Mouse (Mus musculus) adrenal gland, postnatal 25 days (tissue): ENCODE measurements at regions not wholly inside any gene's neighbourhood (a gene's known extent, or its start where the extent isn't known, plus 50 kb on each side); places are given as distances from the start of the nearest gene placed in this dataset.

Source experiments
- DNase-seq: peaks from one replicate; pipeline ENCODE4 v3.0.0; 2021; ENCODE audit warnings: mixed read lengths

GRCm38 (mm10) chr7:50993707-50994106 lies 394.7 kb downstream of the 4933405O20Rik start:
- DNase-seq: no peak

DNA sequence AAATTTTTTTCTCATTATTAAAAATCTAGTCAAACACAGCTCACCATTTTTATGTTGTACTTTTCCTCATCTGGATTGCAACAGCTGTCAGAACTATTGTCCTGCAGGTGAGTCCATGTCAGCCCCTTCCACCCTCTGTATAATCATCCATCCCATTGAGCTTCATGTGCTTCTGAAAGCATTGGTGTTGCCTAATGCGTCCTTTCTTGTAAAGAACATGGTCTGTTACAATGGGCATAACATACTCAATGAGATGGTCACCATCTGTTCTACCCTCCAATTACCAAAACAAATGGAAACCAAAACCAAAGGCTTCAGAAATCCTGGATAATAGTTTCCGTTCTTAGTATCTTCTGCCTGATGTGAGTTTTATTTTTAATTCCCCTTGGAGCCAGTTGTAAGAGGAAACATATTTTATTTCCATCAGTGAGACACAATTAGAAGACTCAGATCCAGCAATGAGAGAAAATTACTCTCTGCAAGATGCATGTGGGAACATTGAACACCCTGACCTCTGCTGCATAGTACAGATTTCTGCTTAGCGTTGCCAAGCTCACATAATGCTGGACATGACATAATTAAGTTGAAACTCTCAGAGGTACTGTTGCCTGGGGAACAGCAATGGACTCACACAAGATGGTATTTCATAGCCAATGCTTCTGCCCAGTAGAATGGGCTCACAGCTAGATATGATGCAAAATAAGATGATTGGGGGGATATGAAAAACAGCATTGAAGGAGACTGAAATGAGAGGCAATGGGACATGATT lies 443.1 kb downstream of the 4933405O20Rik start:
- no peak for DNase-seq

DNA sequence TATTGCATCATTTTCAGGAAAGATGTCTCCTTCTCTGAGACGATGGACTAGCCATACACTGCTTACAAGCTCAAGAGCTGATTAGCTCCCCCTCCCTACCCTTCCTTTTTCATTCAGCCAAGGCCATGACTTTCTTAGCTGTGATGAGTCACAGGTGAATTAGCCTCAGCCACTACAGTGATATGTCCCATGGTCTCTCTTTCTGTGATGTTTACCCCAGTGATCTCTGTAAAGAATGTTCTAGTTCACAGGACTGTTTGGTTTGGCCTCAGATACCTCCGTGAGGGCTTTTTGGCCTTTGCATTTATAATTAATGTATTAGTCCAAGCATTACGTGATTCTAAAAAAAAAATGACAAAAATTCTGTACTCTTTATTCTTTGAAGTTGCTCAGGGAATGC lies 452.5 kb downstream of the 4933405O20Rik start:
- DNase-seq: no peak

DNA sequence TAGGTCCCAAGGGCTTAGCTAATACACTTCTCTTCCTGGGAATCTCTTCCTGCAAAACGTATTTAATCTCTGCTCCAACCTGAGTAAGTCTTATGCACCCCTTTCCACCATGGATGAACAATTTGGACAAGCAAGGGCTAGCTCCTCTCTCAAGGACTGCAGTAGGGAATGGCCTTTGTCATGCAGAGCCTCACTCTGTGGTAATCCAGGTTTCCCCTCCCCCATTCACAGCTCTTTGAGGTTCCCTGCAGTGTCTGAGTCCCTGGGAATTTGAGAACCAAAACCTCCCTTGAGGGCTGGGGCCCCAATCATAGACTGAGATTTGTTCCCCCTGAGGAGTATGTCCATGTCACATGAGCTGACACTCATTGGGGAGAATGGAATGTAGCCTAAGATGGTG lies 442.5 kb upstream of the Ano5 start:
- DNase-seq: no peak

DNA sequence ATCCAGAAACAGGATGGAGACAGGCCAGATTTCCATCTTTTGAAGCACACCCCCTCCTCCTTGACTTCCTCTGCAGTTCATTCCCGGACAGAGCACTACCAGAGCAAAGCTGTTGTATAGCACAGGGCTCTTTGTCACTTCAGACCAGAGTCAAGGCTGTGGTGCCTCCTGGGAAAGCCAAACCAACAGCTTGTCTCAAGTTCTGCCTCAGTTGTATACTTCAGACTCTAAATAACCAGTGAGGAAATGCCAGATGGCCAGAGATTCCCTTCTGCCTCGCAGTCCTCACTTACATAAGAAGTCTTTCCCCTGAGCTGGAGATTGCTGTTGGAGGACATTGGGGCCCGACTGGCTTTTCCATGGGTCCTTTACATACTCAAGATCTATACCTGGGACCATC lies 417.1 kb upstream of the Ano5 start:
- no peak for DNase-seq

DNA sequence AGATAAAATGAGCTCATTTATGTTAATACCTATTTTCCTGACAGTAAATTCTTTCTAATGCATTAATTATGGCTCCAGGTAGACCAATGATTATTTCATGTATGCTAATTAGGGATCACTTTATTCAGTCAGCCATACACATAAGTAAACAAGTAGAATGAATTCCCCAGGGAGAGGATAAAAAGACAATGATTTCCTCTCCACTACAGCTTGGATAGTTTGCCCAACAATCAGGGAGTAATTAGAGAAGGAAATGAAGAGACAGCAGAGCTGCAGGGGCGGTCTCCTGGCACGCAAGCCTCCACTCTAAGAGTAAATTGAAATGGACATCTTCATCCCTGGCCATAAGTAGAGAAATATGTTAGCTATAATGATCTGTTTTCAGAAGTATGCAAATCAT lies 409.7 kb upstream of the Ano5 start:
- no peak for DNase-seq

GRCm38 (mm10) chr7:51140796-51141195 lies 370.0 kb upstream of the Ano5 start:
- DNase-seq: no peak

DNA sequence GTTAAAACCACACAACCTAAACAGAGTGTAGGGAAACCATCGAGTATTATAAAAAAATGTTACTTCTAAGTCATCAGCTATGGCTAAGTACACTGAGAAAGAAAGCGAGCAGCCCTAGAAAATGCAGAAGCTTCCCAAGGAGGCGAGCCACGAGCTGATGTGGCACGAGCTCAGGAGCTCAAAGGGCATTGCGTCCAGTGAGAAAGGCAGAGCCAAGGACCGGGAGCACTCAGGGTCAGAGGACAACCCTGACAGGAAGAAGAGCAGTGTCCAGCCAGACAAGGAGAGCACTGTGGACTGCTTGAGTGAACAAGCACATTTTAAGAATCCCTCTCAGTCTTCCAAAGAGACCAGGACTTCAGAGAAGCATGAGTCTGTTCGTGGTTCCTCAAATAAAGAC lies 335.6 kb upstream of the Ano5 start:
- no peak for DNase-seq

- no peak for DNase-seq
Measured at GRCm38 (mm10) chr7:51215487-51216232, 295.2 kb upstream of the Ano5 start.

DNA sequence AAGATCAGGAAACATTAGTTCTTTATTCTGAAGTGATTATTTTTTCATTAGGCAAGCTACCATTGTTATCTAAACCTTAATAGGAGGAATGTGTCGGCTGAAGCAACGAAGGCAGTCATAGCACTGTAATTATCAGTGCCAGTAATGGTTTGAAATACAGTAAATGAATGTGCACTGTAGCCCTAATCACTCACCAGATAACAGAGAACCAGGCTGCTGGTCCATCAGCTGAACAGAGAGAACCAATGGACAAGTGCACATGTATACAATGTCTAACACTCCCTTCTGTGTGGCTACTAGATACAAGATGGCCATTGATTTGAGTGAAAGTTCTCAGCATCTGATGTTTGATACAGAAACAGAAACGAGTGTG lies 294.6 kb upstream of the Ano5 start:
- no peak for DNase-seq

DNA sequence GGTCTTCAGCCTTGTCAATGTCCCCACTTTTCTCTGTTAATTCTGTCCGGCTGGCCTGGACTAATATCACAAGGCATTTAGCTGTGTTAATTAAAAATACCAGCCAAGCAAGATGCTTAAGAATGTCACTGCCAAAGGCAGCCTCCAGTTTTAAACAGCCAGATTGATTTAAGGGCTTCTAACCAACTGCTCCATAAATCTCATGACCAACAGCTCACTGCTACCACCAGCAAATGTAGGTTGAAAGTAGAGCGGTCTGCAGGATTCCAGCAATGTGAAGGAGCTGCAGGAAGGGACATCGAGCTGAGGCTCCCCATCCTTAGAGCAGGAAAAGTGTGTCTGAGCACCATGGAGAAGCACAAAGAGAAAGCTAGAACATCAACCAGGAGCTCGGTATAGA lies 289.5 kb upstream of the Ano5 start:
- no peak for DNase-seq

DNA sequence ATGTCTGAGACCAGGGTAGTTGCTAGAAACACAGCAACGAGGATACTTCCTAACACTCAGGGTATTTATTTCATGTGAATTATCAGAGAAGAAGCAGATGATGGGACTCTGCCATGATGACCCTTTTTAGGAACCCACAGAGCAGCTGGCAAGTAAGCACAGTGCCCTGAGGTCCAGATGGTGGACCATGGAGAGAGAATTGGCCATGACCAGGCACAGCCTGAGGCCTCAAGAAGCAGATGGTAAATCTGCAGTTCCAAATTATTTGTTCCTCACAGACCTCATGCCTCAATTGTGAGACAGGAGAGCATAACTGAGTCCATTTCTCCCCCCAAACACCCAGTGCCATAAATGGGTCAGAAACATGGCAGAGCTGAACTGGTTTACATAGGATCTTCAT lies 289.0 kb upstream of the Ano5 start:
- no peak for DNase-seq

DNA sequence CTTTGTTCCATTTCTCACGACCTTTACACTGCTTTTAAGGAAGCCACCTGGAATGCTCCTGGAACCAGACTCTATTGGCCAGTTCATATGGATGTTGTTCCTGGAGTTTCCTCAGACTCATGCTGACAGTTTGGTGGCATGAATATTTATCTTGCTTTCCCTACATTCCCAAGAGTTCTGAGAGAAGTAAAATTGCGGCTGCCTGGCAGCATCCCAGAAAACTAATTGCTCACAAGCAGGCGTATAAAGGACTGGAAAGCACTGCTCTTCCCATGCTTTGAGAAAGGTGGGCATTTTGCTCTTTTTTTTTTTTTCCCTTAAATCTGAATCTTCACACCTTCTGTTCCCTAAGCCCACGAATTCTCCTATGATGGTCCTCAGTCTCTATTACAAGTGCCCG lies 283.7 kb upstream of the Ano5 start:
- no peak for DNase-seq

- no peak for DNase-seq
Measured at GRCm38 (mm10) chr7:51234616-51235015, 276.2 kb upstream of the Ano5 start.

GRCm38 (mm10) chr7:51247695-51248094 lies 263.1 kb upstream of the Ano5 start:
- DNase-seq: no peak

DNA sequence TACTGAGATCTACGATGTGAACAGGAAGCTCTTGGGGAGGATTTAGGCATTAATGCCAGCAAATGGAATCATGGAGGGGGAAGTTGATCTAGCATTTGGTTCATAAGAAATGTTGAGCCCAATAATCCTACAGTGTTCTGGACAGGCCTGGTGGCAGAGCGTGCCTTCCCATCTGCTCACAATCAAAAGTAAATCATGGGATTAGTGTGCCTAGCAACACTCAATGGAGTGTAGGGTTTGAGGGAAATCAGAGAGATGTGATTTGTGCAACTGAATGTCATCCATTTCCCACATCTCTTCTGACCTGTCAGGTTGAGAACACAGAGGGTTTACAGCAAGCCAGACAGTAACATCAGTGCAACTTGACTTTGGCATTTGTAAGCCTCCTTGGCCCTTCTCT lies 256.4 kb upstream of the Ano5 start:
- no peak for DNase-seq

DNA sequence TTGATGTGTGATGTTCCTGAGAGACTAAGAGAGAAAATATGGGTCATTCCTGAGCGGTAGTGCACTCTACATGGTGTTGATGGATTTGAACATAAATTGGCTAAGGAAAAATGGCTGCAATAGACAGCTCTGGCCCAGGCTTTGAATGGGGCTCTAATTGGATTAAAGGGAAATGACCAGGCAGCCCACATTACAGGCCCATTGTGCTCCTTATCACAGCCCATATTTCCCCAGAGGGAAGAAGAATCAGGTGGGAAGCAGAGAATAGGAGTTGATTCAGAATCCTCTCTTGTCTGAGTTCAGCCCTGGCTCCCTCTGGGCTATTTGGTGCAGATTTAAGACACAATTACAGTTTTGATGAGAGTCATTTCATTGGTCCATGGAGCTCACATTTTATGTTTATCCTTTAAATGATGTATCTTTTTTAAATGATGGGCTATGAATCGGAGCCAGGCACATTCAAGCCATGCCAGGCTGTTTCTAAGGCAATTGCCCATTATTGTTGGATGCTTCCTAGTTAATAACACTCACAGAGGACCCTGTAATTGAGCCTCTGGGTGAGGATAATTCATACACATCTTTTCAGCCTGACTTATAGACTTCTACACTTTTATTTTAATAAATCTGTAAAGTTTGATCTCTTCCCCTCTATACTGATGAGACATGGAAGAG lies 251.5 kb upstream of the Ano5 start:
- no peak for DNase-seq

- DNase-seq: no peak
Measured at GRCm38 (mm10) chr7:51264166-51264565, 246.7 kb upstream of the Ano5 start.

DNA sequence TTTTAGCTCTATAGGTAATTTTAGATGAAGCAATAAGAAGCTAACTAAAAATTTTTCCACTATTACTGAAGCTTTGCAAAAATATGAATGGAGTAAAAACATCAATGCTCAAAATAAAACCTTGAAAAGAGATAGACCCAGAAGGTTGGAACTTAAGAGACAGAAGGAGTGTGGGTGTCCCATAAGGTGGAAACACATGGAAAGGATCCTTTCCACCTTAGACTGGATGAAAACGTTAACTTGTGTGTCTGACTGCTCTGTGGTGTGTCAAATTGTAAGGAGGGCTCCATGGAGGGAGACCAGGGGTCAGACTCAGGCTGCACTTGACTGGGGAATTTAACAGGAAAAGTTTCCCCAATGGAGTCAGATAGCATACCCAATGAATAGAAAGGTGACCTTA lies 244.9 kb upstream of the Ano5 start:
- no peak for DNase-seq

DNA sequence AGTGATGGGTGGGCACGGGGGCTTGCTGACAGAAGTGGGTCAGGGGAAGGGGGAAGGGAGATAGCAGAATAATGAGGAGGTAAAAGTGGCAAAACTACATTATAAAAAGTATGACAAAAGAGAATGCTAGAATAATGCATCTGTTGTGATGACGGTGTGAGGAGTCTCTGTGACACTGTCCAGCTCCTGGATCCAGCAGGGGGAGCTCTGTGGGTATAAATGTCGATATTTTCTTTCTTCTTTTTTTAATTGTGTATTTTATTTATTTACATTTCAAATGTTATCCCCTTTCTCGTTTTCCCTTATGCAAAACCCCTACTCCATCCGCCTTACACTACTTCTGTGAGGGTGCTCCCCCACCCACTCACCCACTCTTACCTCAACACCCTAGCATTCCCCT lies 243.9 kb upstream of the Ano5 start:
- DNase-seq: no peak

GRCm38 (mm10) chr7:51268743-51269142 lies 242.1 kb upstream of the Ano5 start:
- no peak for DNase-seq

GRCm38 (mm10) chr7:51270531-51271090 lies 240.2 kb upstream of the Ano5 start:
- DNase-seq: peak; percentile 21

GRCm38 (mm10) chr7:51281470-51281869 lies 229.4 kb upstream of the Ano5 start:
- DNase-seq: no peak
